Mouse (Mus musculus): ENCODE results near the gene Cysltr2. TPM values are rescaled to one million over a fixed set of nuclear protein-coding genes. Genes with fewer than 3 reads are reported as not detected.

Gene Cysltr2
- polyA plus RNA-seq (2012; rRNA removed), result 1.5 and 1.9 TPM in 2 replicates

DNA sequence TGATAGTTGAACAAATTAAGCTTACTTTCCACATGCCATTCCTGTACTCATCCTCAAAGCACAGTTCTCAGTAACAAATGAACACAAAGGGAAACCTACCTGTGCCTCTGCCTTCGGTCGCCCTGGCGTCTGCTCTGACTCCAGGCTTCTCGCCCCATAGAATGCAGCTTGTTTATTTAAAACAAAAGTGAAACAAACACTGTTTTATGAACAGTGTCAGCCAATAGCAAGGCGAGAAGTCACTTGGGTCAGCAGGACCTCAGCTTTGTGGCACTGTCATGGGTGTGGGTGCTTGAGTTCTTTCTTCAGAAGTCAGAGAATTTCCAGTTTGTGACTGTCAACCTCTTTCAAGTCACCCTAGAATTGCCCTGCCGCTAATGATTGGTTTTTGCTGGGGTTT, at the start of gene Cysltr2:
TSS of gene Cysltr2 (minus strand) at position 178 of the 400 bp plus-strand sequence.

Other genes starting within 250 kb of the Cysltr2 start
- gene Rcbtb2, start 73.9 kb upstream of the Cysltr2 start, polyA plus RNA-seq (2012; rRNA removed), result 6.3 and 7.4 TPM in 2 replicates
- gene Lpar6, start 188.8 kb upstream of the Cysltr2 start, polyA plus RNA-seq (2012; rRNA removed), result 0.45 and 0.70 TPM in 2 replicates

Data from stomach, adult 2 months (tissue).